Mouse (Mus musculus) cerebellum, adult 9-10 months (tissue): ENCODE data around the gene Trmt61a.

Experiments
- DNase-seq: peaks from one replicate; pipeline ENCODE4 v3.0.0; 2022

Gene Trmt61a

DNA sequence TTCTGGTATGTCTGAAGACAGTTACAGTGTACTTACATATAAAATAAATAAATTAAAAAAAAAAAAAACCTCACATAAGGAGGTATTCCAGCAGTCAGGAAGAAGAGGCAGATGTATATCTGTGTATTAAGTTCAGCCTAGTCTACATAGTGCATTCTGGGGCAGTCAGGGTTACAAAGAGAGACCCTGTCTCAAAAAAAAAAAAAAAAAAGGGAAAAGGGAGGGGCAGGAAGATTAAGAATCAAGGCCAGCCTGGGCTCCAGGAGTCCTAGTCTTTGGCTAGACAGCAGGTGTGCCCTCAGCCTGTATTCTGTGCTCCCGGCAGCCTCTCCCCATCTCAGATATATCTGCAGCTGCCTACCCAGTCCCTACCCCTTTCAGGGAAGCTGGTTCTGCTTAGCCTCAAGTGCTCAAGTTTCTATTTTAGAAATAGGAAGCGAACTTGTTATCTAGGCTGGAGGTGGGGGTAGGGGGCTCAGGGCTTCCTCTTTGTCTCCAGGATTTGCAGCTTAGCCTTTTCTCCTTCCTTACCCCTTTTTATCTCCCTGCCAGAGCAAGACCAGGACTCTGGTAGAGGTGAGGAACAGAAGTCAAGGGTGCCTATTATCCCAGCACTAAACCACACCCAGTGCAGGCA lies 2.9 kb upstream of the Trmt61a start:
- DNase-seq = no peak

DNA sequence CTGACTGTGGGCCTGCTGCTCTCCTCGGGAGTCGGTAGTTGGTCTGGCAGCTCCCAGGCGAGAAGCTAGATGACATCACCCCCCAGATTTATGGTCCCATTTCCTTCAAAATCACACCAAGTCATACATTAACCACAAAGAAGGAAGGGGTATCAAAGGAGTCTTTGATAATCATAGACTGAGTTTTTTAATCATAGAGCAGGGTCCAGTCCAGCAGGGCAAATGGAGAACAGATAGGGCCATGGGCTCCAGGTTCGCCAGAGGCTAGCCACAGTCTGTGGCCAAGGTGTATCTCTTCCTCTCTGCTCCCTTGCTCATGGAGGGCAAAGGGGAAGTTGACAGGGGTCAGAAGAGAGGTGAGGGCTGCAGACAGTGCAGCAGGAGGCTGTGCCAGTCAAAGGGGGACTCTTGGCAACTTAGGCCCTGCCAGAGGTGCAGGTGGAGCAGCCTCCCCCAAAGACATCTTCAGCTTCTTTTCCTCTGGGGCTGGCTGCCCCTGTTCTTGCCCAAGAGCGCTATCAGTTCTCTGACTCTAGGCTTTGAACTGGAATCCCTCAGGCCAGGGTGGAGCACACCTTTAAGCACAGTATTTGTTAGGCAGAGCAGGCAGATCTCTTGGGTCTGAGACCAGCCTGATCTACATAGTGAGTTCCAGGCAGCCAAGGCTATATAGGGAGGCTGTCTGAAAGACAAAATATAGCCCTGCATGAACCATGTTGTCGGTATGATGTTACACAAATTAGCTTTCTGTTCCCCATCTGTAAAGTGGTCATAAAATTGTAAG lies 1.9 kb upstream of the Trmt61a start:
- DNase-seq = no peak

DNA sequence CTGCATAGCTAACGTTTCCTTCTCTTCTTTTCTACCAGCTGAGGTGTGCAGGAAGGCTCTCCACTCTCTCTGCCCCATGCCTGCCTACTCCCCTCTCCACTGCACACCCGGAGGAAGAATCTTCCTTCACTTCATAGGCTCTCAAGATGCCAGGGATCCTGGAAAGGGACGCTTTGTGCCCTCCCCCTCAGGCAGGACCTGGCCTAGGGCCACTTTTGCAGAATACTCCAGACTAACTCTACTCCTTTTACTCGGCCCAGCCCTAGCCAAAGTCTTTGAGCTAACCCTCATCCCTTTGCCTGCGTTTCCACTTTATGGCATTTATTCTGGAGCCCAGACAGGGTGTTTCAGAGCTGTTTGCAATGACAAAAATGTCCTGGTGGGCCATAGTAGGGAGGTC lies 484 bp upstream of the Trmt61a start:
- DNase-seq = peak; percentile 72

DNA sequence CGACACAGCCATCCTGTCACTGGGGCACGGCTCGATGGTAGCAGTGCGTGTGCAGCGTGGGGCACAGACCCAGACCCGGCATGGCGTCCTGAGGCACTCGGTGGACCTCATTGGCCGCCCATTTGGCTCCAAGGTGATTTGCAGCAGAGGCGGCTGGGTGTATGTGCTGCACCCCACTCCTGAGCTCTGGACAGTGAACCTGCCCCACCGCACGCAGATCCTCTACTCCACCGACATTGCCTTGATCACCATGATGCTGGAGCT lies 697 bp downstream of the Trmt61a start:
- no peak for DNase-seq

DNA sequence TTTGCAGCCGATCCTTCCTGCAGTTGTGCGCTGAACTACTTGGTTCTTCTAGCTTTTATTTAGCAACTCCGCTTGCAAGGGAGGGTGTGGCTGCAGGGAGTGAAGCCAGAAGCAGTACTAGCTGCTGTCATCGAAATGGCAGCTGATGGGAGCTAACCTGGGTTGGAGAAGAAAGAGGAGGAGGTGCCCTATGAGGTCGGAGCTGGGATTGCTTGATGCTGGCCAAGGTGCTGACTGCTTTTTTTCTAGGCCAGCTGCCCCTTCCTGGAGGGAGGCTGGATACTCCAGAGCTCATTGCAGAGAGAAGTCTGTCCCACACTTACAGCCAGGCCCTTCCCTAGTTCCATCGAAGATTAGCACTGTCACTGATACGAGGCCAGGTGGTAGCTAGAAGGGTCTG lies 1.1 kb downstream of the Trmt61a start:
- DNase-seq = no peak

DNA sequence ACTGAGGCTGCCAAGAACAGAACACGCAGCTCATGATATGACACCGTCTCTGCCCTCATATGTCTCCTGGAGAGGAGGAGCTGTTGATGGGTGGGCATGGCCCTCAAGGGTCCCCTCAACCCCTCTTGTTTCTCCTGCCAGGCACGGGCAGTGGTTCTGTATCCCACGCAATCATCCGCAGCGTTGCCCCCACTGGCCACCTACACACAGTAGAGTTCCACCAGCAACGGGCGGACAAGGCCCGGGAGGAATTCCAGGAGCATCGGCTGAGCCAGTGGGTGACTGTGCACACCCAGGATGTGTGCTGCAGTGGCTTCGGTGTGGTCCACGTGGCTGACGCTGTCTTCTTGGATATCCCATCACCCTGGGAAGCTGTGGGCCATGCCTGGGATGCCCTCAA lies 2.8 kb downstream of the Trmt61a start:
- DNase-seq = no peak

DNA sequence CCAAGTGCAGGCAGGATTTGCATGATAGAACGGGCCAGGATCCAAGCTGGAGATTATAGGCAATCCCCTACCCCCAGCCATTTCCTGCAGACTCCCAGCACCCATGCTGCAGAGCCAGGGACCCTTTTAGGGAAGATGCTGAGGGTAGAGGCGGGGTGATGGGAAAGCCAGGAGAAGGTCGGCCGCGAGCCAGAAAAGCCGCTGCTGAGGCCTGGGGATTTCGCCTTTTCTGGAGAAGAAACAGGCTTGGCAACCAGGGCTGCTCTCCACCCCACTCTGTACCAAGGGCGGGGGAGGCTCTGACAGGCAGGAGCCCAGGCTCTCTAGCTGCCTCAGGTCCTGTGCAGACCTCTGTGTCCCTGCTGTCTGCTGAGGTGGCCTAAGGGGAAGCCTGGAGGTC lies 3.4 kb downstream of the Trmt61a start:
- DNase-seq = no peak

DNA sequence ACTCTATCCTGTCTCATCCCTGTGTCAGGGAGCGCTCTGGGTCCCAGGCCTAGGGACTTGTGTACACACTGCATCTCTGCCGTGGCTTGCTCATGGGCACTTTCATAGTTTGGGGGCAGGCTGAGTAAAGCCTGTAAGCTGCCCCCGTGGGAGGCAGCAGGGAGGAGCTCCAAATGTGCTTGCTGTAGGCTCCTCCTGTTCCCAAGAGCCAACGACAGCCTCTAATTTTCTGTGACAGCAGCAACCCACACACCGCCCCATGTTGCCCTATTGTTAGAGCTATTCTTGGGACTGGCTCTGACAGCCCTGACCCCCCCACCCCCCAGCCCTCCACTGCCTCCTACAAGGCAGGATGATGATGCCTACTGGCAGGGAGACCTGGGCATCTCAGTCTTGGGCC lies 4.1 kb downstream of the Trmt61a start:
- no peak for DNase-seq

DNA sequence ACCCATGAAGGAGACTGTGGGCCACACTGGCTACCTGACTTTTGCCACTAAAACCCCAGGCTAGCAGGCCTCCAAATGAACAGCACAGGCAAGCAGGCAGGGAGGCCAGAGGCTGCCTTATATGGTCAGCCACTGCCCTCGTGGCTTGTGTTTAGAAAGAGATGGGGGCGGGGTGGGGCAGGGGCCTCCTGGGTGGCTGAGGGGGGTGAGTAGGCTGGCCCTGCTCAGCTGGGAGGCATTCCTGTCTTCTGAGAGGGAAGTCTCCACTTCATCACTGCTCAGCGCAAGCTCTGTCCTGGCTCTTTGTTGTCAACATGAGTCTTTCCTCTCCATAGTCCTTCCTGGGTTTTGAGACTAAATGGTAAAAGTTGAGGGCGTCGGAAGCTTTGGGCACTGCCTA lies 4.9 kb downstream of the Trmt61a start:
- no peak for DNase-seq

DNA sequence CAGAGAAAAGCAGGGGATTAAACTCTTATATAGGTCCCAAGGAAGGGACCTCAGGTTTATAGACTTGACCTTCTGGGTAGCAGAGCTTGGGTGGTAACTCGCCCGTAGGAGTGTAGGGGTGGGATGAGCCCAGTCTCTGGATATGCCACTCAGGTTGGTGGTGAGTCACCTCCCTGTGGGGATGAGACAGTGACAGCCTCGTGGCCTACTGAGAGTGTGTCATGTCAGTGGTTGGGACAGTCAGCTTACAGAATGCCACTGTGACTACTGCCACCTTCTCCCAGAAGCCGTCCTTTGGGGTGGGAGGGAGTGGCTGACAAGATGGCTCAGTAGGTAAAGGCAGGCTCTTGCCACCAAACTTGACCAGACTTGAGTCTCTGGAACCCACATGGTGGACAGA lies 8.5 kb downstream of the Trmt61a start:
- peak; percentile 46 for DNase-seq

DNA sequence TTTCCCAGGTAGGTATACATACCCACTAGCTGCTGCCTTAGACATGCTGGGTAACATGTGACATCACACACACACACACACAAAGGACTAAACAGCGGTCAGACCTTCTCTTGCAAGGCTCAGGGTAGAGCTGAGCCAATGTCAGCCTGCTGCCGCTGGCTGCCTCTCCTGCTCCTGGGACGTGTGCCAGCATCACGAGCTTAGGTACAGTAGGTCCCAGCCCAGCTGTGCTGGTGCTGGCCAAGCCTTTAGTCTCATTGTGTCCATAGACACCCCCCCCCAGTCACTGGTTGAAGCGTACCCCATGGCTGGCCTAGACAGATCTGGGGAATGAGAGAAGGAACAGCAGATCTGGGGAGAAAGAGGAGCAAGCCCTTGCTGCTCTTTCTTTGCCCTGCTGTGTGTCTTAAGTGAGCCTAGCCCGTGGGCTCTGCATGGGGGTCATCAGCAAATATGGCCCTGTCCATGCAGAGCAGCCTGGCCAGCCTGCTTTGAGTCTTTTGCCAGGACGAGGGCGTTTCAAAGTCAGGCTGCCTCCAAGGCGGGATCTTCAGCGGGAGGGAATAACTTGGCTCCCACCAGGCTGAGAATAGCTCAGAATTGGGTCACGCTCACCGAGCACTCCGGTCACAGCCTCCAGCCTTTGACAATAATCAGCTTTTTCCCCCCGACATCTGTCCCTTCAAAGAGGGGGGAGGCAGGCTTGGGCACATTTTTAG lies 9.6 kb downstream of the Trmt61a start:
- peak; percentile 82 for DNase-seq

DNA sequence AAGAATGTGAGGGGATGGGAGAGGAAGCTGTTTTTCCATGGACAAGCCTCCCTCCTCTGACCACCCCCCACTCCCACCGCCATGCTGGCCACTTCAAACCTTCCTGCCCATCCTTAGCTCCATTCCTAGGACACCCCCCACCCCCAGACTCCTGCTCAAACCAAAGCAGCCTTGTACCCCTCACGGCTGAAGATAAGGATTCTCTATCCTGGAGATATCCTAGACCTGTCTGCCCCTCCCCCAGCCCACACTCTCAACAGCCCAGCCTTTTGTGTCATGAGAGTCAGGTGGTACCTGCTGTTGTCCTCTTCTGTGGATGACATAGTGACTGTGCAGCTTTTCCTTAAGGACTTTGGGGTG lies 10.1 kb downstream of the Trmt61a start:
- peak; percentile 67 for DNase-seq

DNA sequence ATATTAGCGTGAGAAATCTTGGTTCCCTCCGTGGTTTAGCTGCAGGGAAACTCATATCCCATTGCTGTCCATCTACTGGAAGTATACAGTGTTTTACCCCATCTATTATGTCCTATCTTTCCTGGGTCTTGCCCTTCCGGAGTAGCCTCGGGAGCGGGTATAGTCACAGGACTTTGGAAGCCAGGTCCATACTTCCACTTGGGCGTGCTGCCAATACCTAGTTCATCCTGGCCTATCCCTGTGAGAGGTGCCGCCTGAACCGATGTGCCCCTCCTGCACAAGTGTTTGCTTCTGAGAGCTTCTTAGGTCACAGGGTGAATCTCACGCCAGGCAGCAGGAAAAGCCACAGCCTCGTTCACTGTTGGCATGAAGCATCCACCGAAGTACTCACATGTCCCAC lies 11.5 kb downstream of the Trmt61a start:
- DNase-seq = peak; percentile 51

DNA sequence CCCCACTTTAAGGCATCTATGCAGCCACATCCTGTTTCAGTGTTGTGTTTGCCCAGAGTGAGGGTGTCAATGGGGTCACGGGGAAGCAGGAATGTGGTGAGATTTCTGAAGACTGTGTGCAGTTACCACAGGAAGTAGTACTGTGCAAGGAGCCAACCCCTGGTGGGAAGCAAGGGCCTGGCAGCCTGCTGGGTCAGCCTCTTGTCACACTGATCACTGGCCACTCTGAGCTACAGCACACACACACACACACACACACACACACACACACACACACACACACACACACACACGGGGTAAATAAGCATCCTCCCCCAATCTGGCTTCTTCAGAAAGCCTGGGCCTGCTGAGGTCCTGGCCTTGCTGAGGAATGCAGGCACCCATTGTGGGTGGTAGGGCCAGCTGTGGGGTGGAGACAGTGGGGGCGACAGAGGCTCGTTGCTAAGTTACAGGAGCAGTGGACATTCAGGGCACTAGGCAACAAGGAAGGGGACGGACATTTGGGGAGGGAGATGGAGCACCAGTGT lies 13.5 kb downstream of the Trmt61a start:
- no peak for DNase-seq

DNA sequence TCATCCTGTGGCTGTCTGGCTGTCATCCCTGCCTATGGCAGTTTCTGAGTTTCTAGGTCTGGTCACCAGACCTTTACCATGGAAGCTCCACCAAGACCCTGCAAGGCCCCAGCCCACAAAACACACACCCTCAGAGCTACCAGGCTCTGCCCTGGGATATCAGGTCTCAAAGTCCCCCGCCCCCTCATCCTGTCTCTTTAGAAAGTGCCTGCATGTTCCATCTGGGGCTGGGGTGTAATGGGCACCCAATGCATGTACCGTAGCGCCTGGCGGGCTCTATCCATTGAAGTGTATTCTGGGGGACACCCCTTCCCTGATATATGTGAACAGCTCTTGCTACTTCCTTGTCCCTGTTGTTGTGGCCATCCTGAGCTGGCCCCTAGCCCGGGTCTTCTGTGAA lies 15.0 kb downstream of the Trmt61a start:
- no peak for DNase-seq

DNA sequence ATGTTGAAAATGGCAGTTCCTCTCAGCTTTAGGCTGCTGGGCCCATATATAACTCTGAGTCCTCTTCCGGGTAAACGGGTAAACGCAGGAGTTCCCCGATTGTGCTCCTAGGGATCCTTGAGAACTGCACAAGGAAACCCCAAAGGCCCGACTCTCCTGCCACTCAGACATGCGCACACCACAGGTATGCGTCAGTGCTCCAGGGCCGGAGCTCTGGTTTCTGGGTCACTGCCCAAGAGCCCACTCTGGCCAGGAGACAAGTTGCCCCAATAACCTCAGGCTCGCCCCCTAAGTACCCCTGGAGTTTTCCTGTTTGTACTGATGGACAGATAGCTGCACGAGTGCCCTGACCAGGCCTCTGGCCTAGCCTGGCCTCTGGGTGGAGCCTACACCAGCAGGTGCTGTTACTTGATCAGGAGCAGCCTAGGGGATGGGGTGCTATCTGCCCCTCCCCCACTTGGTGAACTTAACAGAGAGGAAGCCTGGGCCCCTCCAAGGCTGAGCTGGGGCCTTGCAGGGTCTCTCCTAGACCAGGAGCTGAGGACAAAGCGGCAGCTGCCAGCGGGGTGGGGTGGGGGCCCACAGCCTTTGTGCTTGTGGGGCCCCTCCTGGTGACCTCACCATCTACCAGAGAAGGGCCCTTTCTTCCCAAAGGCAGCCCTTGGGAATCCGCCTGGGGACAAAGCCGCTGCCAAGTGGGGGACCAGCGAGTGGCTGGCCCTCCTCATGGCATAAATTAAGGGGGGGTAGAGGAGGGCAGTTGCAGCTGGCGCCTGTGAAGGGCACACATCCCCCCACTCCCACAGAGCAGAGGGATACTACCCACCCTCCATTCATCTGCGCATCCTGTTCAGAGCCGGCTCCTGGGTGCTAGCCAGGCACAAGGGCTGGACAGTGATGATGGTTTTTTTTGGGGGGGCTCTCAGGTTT lies 15.7 kb downstream of the Trmt61a start:
- DNase-seq = peak; percentile 69

DNA sequence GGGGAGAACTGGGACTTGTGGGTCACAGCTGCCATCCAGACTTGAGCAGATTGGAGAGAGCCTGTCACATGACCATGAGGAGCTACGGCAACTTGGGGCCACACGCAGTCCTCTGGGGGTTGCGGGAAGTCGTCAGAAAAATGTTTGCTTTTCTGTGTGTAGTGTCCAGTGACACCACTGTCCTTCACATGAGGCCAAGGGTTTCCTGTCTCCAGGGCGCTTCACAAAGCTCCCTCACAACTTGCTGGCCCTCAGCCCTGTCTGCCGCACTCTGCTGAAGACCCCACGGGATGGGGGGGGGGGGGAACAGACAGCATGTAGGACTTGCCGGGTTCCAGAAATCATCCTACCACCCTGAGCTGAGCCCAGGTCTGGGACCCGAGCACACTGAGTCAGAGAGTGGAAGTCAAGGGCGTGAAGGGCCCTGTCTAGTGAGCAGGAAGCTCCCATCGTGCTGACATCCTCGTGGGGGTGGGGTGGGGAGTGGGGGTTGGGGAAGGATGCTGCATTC lies 16.4 kb downstream of the Trmt61a start:
- DNase-seq = no peak

DNA sequence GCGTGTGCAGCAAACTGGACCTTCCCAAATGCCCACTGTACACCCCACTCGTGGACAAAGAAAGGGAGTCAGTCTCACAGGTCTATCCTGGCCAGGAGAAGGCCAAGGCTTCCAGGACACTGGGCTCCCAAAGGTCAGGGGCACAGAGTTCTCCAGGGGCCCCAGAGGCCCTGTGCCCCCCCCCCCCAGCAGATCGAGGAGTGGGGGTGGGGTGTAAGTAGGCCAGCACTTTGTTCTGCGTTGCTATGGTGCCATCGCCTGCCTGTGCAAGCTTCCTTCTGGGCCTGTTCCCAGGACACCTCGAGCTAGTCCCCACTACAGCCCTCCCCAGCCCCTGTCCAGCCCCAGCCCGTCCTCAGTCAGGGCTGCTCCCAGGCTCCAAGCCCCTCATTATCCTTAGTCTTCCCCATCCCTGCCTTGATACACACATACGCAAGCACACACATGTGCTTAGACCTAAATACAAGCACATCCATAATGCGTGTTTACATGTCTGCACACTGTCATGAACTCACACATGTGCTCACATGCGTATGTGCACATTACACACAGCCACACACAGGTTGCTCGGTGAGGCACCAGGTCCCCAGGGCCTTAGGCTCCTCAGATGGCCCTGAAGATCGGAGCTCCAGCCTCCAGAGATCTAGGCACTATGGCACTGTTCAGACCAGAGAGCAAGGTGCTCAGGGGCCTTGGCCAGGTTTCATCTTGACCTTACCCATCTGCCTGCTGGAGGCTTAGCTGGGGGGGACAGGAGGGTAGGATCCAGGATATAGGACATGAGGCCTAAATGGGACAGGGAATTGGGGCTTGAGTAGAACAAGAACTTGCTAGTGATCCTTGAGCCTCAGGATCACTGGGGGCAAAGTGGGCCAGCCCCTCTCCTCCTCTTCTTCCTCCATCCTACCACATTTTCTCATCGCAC lies 17.2 kb downstream of the Trmt61a start:
- DNase-seq = no peak

DNA sequence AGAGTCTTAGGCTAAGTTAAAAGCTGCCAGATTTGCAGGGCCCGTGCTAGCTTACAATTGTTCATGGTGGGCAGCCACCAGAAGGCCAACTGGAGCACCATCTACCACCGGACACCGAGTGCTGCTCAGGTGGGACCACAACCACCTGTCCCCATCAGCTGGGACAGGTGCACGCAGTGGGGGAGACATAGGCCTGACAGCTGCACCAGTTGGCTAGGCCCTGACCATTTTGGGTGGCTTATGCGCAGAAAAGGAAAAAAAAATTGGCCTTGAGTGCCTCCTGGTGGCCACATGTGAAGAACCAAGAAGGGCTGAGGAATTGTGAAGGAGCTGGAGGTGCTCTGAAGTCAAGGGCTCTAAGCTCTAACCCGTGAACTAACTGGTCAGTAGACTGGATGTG lies 18.3 kb downstream of the Trmt61a start:
- peak; percentile 90 for DNase-seq

DNA sequence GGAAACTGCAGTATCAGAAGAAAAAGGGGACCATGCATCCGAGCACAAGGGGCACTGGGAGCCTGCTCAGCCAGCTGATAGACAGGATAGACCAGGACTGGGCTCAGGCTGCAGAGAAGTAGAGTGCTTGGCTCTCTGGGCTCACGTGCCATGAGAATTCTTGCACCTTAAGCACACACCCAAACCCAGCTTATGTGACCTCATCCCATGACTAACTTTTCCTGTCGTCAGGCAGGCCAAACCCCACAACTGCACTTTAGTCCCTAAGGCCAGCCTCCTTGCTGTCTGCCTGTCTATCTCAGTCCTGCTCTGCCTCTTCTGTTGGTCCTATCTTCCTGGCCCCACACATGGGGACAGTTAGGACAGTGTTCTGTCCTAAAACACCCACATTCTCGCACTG lies 19.8 kb downstream of the Trmt61a start:
- no peak for DNase-seq

DNA sequence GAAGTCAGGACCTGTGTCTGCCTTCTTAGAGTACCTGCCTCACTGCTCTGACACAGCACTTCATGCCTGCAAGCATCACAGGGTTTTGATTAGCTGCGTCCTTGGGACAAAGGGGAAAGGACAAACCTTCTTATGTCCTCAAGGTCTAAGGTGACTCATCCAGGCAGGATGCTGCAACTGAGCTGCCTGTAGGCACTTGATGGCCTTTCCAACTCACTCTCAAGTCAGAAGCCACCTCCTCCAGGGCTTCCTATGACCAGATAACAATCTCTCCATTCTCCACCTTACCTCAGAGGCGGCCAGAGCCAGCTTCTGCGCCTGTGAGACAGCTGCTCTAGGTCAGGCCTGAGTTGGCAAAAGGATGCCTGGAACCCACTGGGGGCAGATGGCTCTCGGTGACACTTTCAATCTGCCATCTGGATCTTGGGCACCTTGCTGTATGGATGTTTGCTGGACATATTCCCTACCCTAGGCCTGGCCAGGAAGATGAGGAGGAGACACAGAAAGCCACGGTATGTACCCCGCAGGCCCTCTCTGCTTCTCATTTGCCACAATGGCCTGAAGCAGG lies 20.5 kb downstream of the Trmt61a start:
- peak; percentile 87 for DNase-seq
